Mouse (Mus musculus): ENCODE measurements around the gene Ate1.

- TF ChIP-seq TAL1 (IDR thresholded peaks at IDR 0.05; ENCODE audit: low read length) (no peak), GATA1 (IDR thresholded peaks at IDR 0.05; ENCODE audit: low read length) (no peak)
These were observed 7.1 kb upstream of the Ate1 start for GRCm38 (mm10) chr7:130527306-130527705.
